Mouse (Mus musculus) intestine, embryonic 14.5 days (tissue): ENCODE results near the gene D430041D05Rik. TPM values are rescaled to one million over a fixed set of nuclear protein-coding genes. Genes with fewer than 3 reads are reported as not detected.

Experiments
- ATAC-seq: fragments of 200-750 bp; cut with Nextera tagmentation; replicated peaks from 2 replicates; pipeline ENCODE4 v1.8.0; 2017; ENCODE audit warnings: low read depth, moderate number of reproducible peaks, moderate TSS enrichment, moderate library complexity; ENCODE audit not compliant: low FRiP score, low TSS enrichment
- DNase-seq: peaks from one replicate; pipeline ENCODE4 v3.0.0-alpha.2; 2018; ENCODE audit warnings: low spot score
- H3K27ac ChIP-seq: fragments of 300-500 bp; sonication (generic); 2 replicates; pipeline ENCODE4 v1.5.1; 2014; ENCODE audit warnings: low read depth, mild to moderate bottlenecking, control low read depth
- H3K27me3 ChIP-seq: fragments of 300-500 bp; sonication (generic); replicated peaks from 2 replicates; pipeline ENCODE4 v1.6.1; 2014; ENCODE audit warnings: low read length, control low read depth; ENCODE audit not compliant: control insufficient read depth, insufficient read depth
- H3K36me3 ChIP-seq: fragments of 300-500 bp; sonication (generic); 2 replicates; pipeline ENCODE4 v1.6.1; 2014; ENCODE audit warnings: low read length, control low read depth; ENCODE audit not compliant: control insufficient read depth, insufficient read depth
- H3K4me1 ChIP-seq: fragments of 300-500 bp; sonication (generic); replicated peaks from 2 replicates; pipeline ENCODE4 v1.6.1; 2014; ENCODE audit warnings: low read length, control low read depth, mixed read lengths; ENCODE audit not compliant: control insufficient read depth, insufficient read depth
- H3K4me2 ChIP-seq: fragments of 300-500 bp; sonication (generic); 2 replicates; pipeline ENCODE4 v1.6.1; 2014; ENCODE audit warnings: low read length
- H3K4me3 ChIP-seq: fragments of 300-500 bp; sonication (generic); 2 replicates; pipeline ENCODE4 v1.5.1; 2014; ENCODE audit warnings: low read depth, low read length, control low read depth, mixed read lengths
- H3K9ac ChIP-seq: fragments of 300-500 bp; sonication (generic); 2 replicates; pipeline ENCODE4 v1.6.1; 2014; ENCODE audit warnings: mild to moderate bottlenecking, low read length
- H3K9me3 ChIP-seq: fragments of 300-500 bp; sonication (generic); 2 replicates; pipeline ENCODE4 v1.6.1; 2016; ENCODE audit warnings: low read length, control low read depth; ENCODE audit not compliant: control insufficient read depth
- WGBS: fragments of 180-500 bp; shearing (Covaris S2); extraction: QIAGEN DNeasy Blood & Tissue Kit; methylation state at CpG from one replicate; pipeline ENCODE4 v1.1.7; 2014; 5-methylcytosine and 5-hydroxymethylcytosine counted together
- polyA plus RNA-seq: library from polyadenylated mRNA; unstranded; fragments of >200 nt; fragmentation: Nextera tagmentation; extraction: Ambion mirVana; gene quantifications from 2 replicates; pipeline ENCODE4 v1.2.1, GENCODE M21; 2014

The D430041D05Rik gene
- polyA plus RNA-seq, 1 experiment from 2014 or later, result 0.35 TPM

DNA sequence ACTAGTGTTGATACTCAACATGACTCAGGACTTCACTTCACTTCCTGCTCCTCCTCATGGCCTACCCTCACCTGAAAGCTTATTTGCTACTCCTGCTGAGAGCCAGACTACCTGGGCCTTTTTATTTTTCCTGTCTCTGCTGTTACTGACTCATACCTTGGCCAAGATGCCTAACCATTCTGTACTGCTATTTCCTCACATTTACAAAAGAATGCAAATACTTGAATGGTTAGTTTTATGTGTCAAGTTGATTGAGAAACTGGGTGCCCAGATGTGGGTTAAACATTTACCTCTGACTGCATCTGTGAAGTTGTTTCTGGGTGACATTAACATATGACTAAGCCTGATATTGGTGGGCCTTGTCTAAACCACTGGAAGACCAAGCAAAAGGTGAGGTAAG, 56.7 kb downstream of the D430041D05Rik start:
- no peaks in the 10 kb centered on the region for H3K36me3 ChIP-seq
- H3K9me3 ChIP-seq, result no peaks in the 10 kb centered on the region
- H3K4me3 ChIP-seq, result no peak overlapping the region
- H3K27ac ChIP-seq, result no peak overlapping the region
- ATAC-seq, result no peak
- H3K4me1 ChIP-seq, result no peaks in the 10 kb centered on the region
- DNase-seq, result no peak
- no peaks in the 10 kb centered on the region for H3K27me3 ChIP-seq
- H3K9ac ChIP-seq, result no peak overlapping the region
- no peak overlapping the region for H3K4me2 ChIP-seq

DNA sequence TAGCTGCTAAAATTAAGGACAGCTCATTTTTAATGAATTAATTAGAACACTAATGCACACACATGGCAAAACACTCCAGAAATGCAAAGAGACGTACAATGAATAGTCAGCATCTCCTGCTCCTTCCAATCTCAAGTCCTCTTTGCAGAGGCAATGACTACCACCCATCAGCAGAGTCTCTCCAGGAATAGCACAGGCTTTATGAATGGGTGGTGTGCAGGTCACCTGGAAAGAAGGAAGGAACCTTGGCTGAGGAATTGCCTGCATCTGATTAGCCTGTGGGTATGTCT, 58.7 kb downstream of the D430041D05Rik start:
- Histone ChIP-seq H3K9me3 (no peaks in the 10 kb centered on the region), H3K4me3 (no peak overlapping the region), H3K27ac (no peak overlapping the region), H3K36me3 (no peaks in the 10 kb centered on the region), H3K27me3 (no peaks in the 10 kb centered on the region), H3K4me2 (no peak overlapping the region), H3K9ac (no peak overlapping the region), H3K4me1 (no peaks in the 10 kb centered on the region)
- 87% methylated on average over 1 of the region's 1 CpGs for WGBS
- DNase-seq, result no peak
- no peak for ATAC-seq

DNA sequence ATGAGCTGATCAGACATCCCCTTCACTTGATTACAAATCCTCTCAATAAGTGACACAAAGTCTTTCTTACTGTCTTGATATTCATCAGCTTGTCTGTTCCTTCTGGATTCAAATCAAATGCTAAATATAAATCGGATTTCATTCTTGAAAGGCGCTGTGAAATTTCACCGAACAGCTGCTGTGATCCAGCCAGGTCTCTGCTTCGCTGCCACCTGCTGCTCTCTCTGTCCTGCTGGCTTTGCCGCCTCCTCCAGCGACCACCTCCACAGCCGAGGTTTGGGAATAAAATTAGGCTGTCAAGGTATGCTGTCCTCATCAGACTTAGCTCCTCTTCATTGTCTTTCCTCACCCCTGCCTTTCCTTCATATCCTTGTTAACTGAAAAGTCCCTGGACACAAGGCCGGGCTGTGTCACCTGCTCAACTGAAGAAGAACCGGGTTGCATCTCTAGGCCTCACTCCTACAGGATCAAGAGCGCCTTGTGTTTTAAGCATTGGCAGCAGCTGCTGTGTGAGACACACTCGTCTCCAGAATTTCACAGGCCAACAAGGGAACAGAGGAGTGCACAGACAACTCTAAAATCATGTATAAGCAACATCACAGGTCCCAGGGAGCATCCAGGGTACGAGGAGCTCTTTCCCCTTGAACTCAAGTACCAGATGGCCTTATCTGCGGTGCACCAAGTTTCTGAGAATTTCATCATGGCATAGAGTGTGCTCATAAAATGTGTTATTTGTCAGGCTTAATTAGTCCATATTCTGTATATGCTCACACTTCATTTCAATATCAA, 59.2 kb downstream of the D430041D05Rik start:
- Histone ChIP-seq H3K4me1 (no peaks in the 10 kb centered on the region), H3K27me3 (no peaks in the 10 kb centered on the region), H3K4me2 (no peak overlapping the region), H3K9me3 (no peaks in the 10 kb centered on the region), H3K36me3 (no peaks in the 10 kb centered on the region), H3K27ac (no peak overlapping the region), H3K9ac (no peak overlapping the region), H3K4me3 (no peak overlapping the region)
- ATAC-seq, result no peak
- no peak for DNase-seq
- WGBS, result 83% methylated on average over 13 of the region's 13 CpGs

DNA sequence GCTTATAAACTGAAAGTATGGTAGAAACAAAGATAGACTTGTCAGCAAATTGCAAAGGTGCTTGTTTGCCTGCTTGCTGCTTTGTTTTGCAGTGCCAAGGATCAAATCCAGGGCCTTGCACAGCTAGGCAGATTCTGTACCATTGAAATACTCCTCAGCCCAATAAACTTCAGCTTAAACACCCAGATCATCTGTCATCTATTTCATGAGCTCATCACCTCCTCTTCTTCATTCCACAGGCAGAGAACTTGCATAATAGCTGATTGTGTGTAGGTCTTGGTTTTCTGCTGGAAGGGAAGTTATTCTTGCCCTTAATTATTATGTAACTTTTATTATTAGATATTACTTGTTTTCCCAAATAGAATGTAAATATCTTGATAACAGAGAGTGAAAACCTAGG, 73.2 kb downstream of the D430041D05Rik start:
- no peak overlapping the region for H3K4me2 ChIP-seq
- DNase-seq (no peak), ATAC-seq (no peak)
- no peaks in the 10 kb centered on the region for H3K4me1 ChIP-seq
- H3K9me3 ChIP-seq, result no peaks in the 10 kb centered on the region
- no peaks in the 10 kb centered on the region for H3K36me3 ChIP-seq
- H3K9ac ChIP-seq, result no peak overlapping the region
- H3K27ac ChIP-seq, result no peak overlapping the region
- H3K27me3 ChIP-seq, result no peaks in the 10 kb centered on the region
- H3K4me3 ChIP-seq, result no peak overlapping the region

DNA sequence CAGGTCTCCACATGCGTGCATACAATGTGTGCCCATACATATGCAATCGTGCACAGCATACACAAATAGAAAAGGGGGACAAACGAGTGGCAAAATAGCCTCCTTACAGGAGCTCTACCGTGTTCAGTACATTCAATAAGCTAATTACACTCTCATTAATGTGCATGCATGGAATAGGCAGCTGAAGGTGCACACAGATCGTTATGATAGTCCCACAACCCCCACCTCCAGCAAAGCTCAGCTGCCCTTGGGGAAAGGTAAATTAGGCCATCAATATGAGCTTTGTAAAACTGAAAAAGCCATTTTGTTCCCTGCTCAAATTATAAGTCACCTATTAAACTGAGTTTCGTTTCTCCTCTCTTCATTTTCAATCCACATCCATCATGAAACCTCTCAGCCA, 75.0 kb downstream of the D430041D05Rik start:
- Histone ChIP-seq H3K9ac (no peak overlapping the region), H3K4me1 (no peaks in the 10 kb centered on the region), H3K27ac (no peak overlapping the region), H3K9me3 (no peaks in the 10 kb centered on the region), H3K27me3 (no peaks in the 10 kb centered on the region), H3K4me2 (no peak overlapping the region), H3K4me3 (no peak overlapping the region), H3K36me3 (no peaks in the 10 kb centered on the region)
- WGBS, result 79% methylated on average over 6 of the region's 6 CpGs
- ATAC-seq, result no peak
- DNase-seq, result no peak

DNA sequence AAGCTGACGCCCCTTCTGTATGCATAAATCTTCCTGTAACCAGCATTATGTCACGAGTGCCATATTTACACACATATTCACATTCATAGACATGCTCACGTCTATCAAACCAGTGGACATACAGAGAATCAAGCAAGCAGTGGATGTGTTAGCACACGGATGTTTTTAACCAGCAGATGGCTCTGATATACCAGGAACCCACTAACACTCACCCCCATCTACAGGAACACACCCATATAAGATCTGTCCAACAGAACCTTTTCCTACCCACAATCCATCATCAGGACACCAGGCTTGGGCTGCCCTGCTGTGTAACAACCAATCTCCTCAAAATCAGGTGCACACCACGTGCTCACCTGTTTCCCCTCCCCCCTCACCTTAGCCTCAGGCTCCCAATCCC, 76.9 kb downstream of the D430041D05Rik start:
- Histone ChIP-seq H3K27ac (no peak overlapping the region), H3K36me3 (no peaks in the 10 kb centered on the region), H3K4me3 (no peak overlapping the region), H3K27me3 (no peaks in the 10 kb centered on the region), H3K9ac (no peak overlapping the region), H3K4me1 (no peaks in the 10 kb centered on the region), H3K4me2 (no peak overlapping the region), H3K9me3 (no peaks in the 10 kb centered on the region)
- ATAC-seq (no peak), DNase-seq (no peak)
- 66% methylated on average over 5 of the region's 5 CpGs for WGBS

DNA sequence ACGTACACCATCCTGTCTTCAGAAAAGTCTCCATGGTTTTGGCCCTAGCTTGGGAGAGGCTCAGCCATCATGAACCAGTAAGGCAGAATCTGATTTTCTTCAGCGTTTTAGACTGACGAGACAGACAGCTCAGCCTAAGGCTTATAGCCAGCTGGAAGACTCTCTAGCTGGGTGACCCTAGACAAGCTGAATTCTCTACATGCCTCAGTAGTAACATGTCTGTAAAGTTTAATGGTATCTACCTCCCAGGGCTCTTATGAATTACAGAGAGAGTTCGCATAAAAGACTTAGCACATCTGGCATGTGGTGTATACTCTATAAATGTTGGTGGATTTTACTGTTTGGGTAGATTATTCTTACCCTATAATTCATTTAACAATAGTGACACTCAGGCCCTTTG, 78.1 kb downstream of the D430041D05Rik start:
- no peaks in the 10 kb centered on the region for H3K36me3 ChIP-seq
- ATAC-seq (no peak), DNase-seq (no peak)
- no peaks in the 10 kb centered on the region for H3K4me1 ChIP-seq
- 80% methylated on average over 4 of the region's 4 CpGs for WGBS
- H3K27ac ChIP-seq, result no peak overlapping the region
- no peaks in the 10 kb centered on the region for H3K9me3 ChIP-seq
- H3K27me3 ChIP-seq, result no peaks in the 10 kb centered on the region
- H3K4me3 ChIP-seq, result no peak overlapping the region
- H3K9ac ChIP-seq, result no peak overlapping the region
- H3K4me2 ChIP-seq, result no peak overlapping the region

DNA sequence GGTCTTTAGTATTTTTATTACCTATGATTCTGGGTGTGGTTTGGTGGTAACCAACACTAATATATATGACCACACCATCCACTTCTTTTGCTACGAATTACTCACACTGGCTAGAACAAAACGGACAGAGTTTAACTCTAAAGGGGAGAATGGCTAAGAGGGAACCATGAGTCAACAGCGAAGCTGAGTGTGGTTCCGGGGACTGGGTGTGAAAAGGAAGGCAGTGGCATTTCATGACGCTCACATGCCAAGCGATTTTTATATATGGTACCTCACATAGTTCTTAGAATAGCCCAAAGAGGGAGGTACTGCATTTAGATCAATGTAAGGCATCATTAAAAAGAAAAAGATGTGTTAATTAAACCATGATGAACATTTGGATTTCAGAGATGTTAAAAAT, 79.6 kb downstream of the D430041D05Rik start:
- no peaks in the 10 kb centered on the region for H3K9me3 ChIP-seq
- DNase-seq, result no peak
- ATAC-seq, result no peak
- no peak overlapping the region for H3K4me3 ChIP-seq
- WGBS, result 89% methylated on average over 6 of the region's 6 CpGs
- H3K27me3 ChIP-seq, result no peaks in the 10 kb centered on the region
- H3K4me1 ChIP-seq, result no peaks in the 10 kb centered on the region
- no peaks in the 10 kb centered on the region for H3K36me3 ChIP-seq
- H3K9ac ChIP-seq, result no peak overlapping the region
- no peak overlapping the region for H3K27ac ChIP-seq
- H3K4me2 ChIP-seq, result no peak overlapping the region

DNA sequence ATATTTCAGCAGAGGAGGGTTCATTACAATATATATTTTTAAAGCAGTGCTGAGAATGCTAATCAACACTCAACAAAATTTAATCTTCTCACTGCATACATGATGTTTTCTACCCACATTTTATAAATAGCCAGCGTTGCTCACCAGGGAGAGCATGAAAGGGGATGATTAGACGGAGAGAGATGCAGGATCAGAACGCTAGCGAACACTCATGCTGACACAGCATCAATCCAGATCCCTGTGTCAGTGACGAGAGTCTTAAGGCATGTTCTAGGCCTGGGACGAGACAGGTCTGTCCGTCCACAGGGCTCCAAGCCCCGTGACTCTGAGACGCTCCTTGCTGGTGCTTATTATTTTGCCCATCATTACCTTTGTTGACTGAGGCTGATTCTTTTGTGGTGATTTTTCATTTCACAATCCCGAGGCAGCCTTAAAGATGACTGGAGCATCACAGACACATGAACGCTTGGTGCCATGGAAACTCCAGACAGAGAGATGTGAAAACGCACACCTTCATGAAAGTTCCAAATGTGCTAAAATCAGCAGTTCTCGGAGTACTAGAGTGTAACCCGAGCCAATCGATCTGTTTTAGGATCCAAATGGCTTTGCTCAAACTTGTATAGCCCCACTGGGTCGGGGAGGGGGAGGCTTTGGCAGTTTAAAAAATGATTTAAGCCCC, 83.6 kb downstream of the D430041D05Rik start:
- WGBS, result 68% methylated on average over 16 of the region's 16 CpGs
- no peaks in the 10 kb centered on the region for H3K36me3 ChIP-seq
- ATAC-seq, result no peak
- H3K4me2 ChIP-seq, result no peak overlapping the region
- H3K27me3 ChIP-seq, result no peaks in the 10 kb centered on the region
- no peak for DNase-seq
- no peak overlapping the region for H3K9ac ChIP-seq
- H3K4me3 ChIP-seq, result no peak overlapping the region
- no peak overlapping the region for H3K27ac ChIP-seq
- no peaks in the 10 kb centered on the region for H3K9me3 ChIP-seq
- no peaks in the 10 kb centered on the region for H3K4me1 ChIP-seq
